Mouse (Mus musculus) frontal cortex, adult (tissue): ENCODE results near the gene Wdr17.
A peak's percentile ranks its signal among the peaks of the same experiment; 100 is the strongest.
"Not testable (repeated sequence)": the region's sequence is repeated elsewhere in the genome, so short reads cannot be mapped to it uniquely, and the experiment has no call there.

ENCODE experiments used
- ATAC-seq: cut with Nextera tagmentation; 2 replicates; pipeline ENCODE4 v1.9.2; 2017; ENCODE audit warnings: mild to moderate bottlenecking, moderate library complexity, mixed read lengths; ENCODE audit not compliant: low TSS enrichment

The Wdr17 gene

DNA sequence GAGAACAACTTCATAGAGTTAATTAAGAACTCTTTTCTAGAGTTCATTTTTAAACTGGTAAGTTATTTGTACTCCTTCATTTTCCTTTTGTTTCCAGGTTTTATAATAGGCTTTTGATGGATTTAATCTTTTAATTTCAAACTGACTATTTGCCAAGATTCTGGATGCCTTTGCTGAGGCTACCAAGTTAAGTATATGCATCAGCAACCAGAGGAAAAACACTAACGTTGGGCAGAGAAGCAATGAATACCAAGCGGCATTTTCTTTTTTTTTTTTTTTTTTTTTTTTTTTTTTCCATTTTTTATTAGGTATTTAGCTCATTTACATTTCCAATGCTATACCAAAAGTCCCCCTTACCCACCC, 94.3 kb downstream of the Wdr17 start:
- no peak for ATAC-seq

DNA sequence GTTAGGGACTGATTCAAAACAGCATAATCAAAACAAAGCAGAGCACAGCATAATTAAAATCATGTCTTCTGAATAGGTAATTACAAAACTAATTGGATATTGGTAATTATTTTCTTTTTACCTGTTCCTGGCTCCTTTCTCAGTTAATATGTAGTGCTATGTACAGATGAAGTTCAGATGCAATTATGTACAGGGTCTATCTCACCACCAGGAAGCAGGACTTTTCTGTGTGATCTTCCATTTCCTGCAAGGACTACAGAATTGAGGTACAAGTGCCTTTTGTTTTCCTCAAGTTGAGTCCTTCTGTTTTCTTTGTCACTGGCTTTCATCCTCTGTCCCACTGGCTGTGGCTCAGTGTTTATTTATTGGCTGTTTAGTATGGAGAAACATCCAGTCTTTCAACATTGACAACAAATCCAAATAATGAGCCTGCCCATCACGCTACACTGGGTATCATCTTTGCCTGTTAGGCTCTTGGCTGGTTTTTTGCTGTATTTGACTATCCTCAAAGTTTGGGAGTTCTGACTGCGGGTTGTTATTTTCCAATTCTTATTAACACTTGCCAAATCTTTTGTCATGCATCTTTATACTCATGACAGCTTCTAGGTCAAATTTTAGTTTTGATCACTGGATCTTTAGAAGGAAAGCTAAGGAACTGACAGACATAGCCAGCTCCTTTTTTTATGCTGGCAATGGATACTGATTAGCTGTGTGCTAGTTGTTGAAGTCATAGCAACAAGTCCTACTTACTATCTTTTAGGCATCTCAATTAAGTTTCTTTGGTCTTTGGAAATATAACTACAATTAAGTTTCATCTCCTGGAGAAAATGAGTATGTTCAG, 94.9 kb downstream of the Wdr17 start:
- ATAC-seq: peak; percentile 62; the same call in 1 of the 2 replicates

DNA sequence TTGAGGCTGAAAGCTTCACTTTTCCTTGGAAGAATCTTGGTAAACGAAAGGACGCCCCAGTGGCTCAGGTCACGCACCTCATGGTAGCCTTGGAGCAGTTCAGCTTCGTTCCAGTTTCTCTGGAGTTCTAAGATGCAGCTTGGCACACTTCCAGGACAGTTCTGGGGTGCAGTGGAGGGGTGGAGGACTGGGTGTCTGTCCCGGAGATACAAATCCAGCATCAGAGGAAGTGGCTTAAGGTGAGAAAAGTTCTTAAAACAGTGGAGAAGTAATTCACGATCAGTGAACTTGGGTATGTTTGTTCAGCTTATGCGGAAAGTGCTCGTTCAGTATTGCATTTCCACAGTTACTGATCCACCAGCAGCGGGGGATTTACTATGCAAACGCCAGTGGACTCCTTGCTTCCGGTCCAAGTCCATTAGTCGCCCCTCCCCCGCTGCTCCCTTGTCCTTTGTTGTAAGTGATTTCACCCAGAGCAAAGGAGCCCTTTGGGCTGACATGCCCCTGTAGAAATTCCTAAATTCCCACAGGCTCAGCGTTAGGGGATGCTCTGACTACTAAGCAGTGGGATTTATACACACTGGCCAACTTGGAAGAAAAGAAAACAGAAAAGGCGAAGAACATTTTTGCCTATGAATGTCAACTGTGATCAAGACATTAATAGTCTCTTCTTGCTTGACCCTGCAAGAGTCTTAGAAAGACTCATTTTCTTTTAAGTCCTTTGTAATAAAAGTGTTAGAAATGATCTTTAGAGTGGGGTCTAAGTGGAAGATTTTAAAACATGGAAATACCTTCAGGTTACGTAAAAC, 106.6 kb downstream of the Wdr17 start:
- peak; percentile 38 for ATAC-seq

- peak; percentile 60 for ATAC-seq
These were observed 107.5 kb downstream of the Wdr17 start for GRCm38 (mm10) chr8:54779317-54780133.

DNA sequence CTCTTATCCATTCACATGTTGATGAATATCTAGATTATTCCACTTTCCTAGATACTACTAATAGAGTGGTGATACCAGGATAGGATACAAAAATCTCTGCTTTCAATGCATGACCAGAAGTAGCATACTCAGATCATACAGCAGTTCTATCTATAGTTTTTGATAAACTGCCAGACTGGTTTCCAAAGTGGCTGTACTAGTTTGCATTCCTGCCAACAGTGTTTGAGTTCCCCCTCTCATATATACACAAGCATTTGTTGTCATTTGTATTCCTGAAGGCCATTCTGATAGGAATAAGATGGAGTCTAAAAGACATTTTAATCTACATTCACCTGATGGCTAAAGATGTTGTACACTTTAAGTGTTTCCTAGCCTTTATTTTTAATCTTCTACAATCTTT, 110.0 kb downstream of the Wdr17 start:
- no peak for ATAC-seq

DNA sequence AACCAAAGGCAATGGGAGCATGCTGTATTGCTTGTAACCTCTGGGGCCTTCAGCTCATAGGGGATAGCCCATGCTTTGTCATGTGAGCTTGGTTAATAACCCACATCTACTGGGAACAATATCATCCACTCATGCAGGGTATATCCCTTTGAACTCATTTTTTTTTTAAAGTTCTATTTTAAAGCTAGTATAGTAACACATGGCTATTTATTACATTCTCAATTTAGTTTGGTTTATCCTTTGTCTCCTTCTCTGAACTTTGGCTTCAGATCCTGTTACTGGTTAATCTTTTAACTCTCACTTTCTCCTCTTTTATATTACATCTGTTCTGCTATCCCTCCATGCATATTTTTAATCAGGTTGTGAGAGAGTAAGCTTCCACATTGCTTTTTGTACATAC, 110.7 kb downstream of the Wdr17 start:
- ATAC-seq: no peak

GRCm38 (mm10) chr8:54757646-54758045, 129.3 kb downstream of the Wdr17 start:
- no peak for ATAC-seq

GRCm38 (mm10) chr8:54736660-54737312, 150.2 kb downstream of the Wdr17 start:
- ATAC-seq: peak; percentile 90

DNA sequence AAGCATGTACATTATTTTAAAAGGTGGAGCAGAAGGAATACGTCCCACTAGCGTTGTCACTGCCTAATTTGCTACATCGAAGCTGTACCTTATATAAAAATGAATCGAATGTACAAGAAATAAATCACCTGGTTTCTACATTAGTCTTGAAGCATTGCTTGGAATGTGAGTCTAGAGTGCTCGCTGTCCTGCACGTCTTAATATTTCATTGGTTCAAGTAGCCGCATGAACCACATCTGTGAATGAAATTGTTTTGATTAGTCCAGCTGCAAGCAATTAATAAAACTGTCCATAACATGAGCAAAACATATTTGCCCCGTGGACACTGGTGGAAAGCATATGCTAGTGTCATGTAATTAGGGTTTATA, 162.3 kb downstream of the Wdr17 start:
- ATAC-seq: no peak

GRCm38 (mm10) chr8:54723976-54724667, 162.9 kb downstream of the Wdr17 start:
- peak; percentile 99 for ATAC-seq

GRCm38 (mm10) chr8:54718515-54718914, 168.5 kb downstream of the Wdr17 start:
- peak; percentile 78; the same call in 1 of the 2 replicates for ATAC-seq

DNA sequence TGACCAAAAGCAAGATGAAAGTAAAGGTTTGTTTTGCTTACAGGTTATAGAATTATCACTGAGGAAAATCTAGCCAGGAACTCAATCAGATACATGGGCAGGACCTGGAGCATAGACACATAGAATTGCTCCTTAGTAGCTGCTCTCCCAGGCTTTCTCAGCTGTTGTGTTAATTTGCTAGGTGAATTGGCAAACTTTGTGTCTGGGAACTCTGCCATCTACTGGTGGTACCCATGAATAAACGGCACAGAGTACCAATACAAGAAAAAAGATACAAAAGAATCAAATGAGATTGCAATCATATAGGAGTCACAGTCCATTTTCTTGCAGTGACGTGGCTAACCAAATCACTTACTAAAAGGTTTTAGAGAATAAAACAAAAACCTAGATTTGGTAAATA, 181.2 kb downstream of the Wdr17 start:
- ATAC-seq: peak; percentile 76; the same call in 1 of the 2 replicates

GRCm38 (mm10) chr8:54671806-54672205, 215.2 kb downstream of the Wdr17 start:
- no peak for ATAC-seq

DNA sequence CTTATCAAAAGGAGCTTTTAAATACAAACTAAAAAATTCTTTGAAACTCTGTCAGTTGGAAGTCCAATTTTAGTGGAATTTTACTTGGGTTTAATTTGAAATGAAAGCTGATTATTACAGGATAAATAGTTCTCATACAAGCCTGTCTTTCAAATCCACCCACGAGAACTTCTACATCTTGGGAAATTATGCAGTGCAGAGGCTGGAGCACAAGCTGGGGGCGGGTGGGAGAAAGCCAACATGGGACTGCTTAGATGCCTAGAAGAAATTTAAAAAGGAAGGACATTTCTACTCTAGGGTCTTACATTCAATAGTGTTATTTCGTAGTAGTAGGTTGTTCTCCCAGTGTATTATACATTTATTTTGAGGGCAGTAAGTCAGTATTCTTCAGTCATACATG, 219.2 kb downstream of the Wdr17 start:
- ATAC-seq: peak; percentile 98

DNA sequence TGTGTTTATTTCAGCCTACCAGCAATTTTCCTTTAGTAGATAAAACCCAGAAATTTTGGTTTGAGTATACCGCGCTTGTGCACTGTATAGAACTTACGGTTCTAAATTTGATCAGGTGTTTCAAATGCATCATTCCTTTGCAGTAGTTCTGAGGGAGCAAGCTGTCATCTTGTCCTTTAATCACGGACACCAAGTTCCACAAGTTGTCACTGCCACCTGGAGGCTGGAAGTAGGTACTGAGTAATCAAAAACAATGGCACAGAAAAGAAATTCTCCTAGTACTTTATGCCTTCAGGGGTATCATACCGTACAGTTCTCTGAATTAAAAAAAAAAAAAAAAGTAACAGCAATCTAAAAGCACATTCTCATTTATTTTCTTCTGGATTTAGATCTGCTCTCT, 226.3 kb downstream of the Wdr17 start:
- ATAC-seq: peak; percentile 95

DNA sequence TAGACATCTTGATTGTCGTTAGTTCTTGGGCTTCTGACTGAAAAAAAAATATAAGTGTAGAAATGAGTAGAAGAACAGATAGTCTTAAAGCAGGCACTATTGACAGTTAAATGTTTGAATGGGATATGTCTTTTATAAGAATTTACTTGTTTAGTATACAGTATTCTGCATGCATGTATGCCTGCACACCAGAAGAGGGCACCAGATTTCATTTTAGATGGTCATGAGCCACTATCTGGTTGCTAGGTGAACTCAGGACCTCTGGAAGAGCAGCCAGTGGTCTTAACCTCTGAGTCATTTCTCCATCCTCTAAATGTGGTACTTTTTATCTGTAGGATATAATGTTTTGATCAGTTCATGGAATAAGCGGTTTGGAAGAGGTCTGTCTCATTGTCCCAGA, 227.3 kb downstream of the Wdr17 start:
- ATAC-seq: no peak

- no peak for ATAC-seq
These were observed 248.3 kb downstream of the Wdr17 start for GRCm38 (mm10) chr8:54638634-54639033.

DNA sequence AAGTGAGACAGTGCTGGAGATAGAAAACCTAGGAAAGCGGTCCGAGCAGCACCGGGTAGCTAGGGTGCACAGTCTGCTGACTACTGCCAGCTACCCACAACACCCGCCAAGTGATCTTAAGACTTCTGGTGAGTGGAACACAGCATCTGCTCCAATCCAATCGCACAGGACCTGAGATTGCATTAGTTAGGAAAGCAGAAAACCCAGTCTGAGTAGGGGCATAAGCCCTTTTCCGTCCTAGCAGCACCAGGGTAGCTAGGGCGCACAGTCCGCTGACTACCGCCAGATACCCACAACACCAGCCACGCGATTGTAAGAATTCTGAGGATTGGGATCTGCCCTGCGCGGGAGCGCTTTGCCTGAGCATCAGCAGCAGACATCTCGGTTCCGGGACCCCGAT, 270.3 kb downstream of the Wdr17 start:
- ATAC-seq: not testable (repeated sequence)

DNA sequence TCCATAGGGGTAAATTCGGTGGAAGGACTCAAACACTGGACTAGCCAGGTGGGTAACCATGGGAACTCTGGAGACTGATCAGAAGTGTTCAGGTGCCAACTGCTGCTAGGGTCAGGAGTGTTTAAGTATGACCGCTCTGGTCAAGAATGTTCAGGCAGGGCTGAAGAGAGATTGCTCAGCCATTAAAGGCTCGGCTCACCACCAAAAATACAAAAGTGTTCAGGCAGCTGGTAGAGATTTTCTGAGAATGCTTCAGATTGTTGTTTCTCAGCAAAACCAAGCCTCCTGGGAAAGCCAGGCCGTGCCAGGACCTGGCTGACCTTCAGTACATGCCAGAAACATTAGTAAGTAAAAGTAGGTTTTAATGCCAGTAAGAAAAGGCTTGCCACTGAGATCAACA, 276.7 kb downstream of the Wdr17 start:
- ATAC-seq: no peak

DNA sequence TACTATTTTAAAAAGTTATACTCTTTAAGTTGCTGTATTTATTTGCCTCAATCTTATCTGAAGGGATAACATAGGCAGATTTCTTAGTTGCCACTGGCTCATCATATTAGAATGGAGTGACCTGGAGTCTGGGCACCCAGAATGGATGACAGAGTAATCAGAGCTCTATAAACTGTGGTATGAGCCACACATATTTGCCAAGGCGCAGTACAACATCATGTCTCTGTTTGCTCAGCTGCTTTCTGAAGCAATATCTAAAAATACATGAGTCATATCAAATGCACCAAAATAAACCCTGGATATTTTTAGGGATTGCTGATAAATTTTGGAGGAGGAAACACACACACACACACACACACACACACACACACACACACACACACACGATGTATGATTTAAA, 277.6 kb downstream of the Wdr17 start:
- ATAC-seq: peak; percentile 57

DNA sequence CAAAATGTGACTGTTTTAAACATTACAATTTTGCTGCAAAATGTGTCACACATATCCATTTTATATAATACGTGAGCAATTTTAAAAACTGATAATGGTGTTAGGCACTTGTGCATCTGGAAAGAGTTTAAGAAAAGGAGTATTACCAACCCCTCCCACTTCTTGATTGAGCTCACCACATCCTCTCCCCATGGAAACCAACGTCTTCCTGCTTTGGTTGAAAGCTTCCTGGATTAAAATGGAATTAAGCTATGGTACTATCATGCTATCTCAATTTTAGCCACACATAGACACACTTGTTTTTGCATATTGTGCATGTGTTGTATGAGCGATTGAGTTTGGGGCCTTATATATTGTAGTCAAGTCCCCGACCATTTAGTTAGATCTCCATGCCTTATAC, 283.5 kb downstream of the Wdr17 start:
- ATAC-seq: no peak
